Mouse (Mus musculus) testis, adult 2 months (tissue): ENCODE data around the gene Pbx4.

Experiments
- CTCF ChIP-seq: fragments of 200-500 bp; IDR thresholded peaks from 2 replicates; pipeline ENCODE4 v1.5.1; 2012; ENCODE audit warnings: low read depth, mild to moderate bottlenecking, inconsistent platforms, low read length, moderate library complexity; ENCODE audit not compliant: control insufficient read depth, insufficient read depth, insufficient replicate concordance
- POLR2A ChIP-seq: fragments of 200-500 bp; IDR thresholded peaks from 2 replicates; pipeline ENCODE4 v1.6.1; 2012; ENCODE audit warnings: low read depth, mild to moderate bottlenecking, inconsistent platforms, low read length, moderate library complexity; ENCODE audit not compliant: control insufficient read depth

DNA sequence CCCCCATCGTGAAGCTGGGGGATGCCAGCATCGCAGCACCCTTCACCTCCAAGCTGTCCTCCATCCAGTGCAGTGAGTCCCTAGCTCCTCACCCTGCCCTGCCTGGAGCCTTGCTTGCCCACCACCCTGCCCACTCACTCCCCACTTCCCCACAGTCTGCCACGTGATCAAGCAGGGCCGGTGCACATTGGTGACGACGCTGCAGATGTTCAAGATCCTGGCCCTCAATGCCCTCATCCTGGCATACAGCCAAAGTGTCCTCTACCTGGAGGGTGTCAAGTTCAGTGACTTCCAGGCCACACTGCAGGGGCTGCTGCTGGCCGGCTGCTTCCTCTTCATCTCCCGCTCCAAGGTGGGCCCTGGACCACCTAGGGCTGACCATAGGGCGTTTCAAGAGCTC lies 26.8 kb upstream of the Pbx4 start:
- TF ChIP-seq POLR2A: no peak
- no peak for TF ChIP-seq CTCF
